Mouse (Mus musculus) liver, embryonic 16.5 days (tissue): ENCODE data around the gene Eef1b2. TPM values are rescaled to one million over a fixed set of nuclear protein-coding genes. Genes with fewer than 3 reads are reported as not detected.

Source experiments
- ATAC-seq: fragments of 200-750 bp; cut with Nextera tagmentation; 2 replicates; pipeline ENCODE4 v1.8.0; 2017; ENCODE audit warnings: low read depth, mild to moderate bottlenecking, moderate number of reproducible peaks, moderate library complexity
- H3K27ac ChIP-seq: fragments of 300-500 bp; sonication (generic); 2 replicates; pipeline ENCODE4 v1.5.1; 2014; ENCODE audit warnings: mild to moderate bottlenecking, low read length
- H3K27me3 ChIP-seq: fragments of 300-500 bp; sonication (generic); 2 replicates; pipeline ENCODE4 v1.6.1; 2014; ENCODE audit warnings: low read depth, low read length, mixed read lengths; ENCODE audit not compliant: control insufficient read depth, insufficient read depth
- H3K36me3 ChIP-seq: fragments of 300-500 bp; sonication (generic); 2 replicates; pipeline ENCODE4 v1.6.1; 2014; ENCODE audit warnings: mild to moderate bottlenecking; ENCODE audit not compliant: control insufficient read depth, insufficient read depth
- H3K4me1 ChIP-seq: fragments of 300-500 bp; sonication (generic); 2 replicates; pipeline ENCODE4 v1.6.1; 2014; ENCODE audit warnings: low read depth, low read length, mixed read lengths; ENCODE audit not compliant: control insufficient read depth
- H3K4me2 ChIP-seq: fragments of 300-500 bp; sonication (generic); 2 replicates; pipeline ENCODE4 v1.6.1; 2014; ENCODE audit warnings: low read depth, low read length, mixed read lengths
- H3K4me3 ChIP-seq: fragments of 300-500 bp; sonication (generic); 2 replicates; pipeline ENCODE4 v1.5.1; 2014; ENCODE audit warnings: low read depth, mild to moderate bottlenecking, low read length
- H3K9ac ChIP-seq: fragments of 300-500 bp; sonication (generic); 2 replicates; pipeline ENCODE4 v1.6.1; 2014; ENCODE audit warnings: low read depth, low read length
- H3K9me3 ChIP-seq: fragments of 300-500 bp; sonication (generic); replicated peaks from 2 replicates; pipeline ENCODE4 v1.6.1; 2016; ENCODE audit warnings: low read length; ENCODE audit not compliant: control insufficient read depth
- WGBS: fragments of 180-500 bp; shearing (Covaris S2); extraction: QIAGEN DNeasy Blood & Tissue Kit; methylation state at CpG from one replicate; pipeline ENCODE4 v1.1.7; 2014; ENCODE audit not compliant: insufficient replicate concordance; 5-methylcytosine and 5-hydroxymethylcytosine counted together
- polyA plus RNA-seq: library from polyadenylated mRNA; unstranded; fragments of >200 nt; fragmentation: Nextera tagmentation; extraction: Ambion mirVana; gene quantifications from 2 replicates; pipeline ENCODE4 v1.2.1, GENCODE M21; 2015

The Eef1b2 gene
- polyA plus RNA-seq, 1 experiment from 2014 or later, result 207 TPM

DNA sequence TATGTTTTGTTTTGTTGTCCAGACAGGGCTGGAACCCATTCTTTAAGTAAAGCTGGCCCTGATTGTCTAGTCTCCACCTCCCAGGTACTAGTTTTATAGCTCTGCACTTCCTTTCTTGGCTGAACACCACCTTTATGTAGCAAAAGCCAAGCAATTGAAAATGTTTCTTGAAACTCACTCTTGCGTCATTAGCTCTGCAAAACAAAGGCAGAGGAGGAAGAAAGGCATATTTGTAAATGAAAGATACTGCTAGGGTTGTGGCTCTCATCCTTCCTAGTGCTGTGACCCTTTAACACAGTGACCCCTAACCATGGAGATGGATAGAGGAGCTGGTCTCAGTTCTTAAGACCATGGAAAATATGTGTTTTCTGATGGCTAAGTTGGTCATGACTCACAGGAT is 25.0 kb downstream of the Eef1b2 start:
- Histone ChIP-seq H3K36me3 (no peaks in the 10 kb centered on the region), H3K4me1 (no peaks in the 10 kb centered on the region), H3K9me3 (no peaks in the 10 kb centered on the region), H3K9ac (no peak overlapping the region), H3K4me3 (no peak overlapping the region), H3K4me2 (no peak overlapping the region), H3K27me3 (no peaks in the 10 kb centered on the region), H3K27ac (no peak overlapping the region)
- no peak for ATAC-seq
- WGBS, result 63% methylated on average over 1 of the region's 1 CpGs

DNA sequence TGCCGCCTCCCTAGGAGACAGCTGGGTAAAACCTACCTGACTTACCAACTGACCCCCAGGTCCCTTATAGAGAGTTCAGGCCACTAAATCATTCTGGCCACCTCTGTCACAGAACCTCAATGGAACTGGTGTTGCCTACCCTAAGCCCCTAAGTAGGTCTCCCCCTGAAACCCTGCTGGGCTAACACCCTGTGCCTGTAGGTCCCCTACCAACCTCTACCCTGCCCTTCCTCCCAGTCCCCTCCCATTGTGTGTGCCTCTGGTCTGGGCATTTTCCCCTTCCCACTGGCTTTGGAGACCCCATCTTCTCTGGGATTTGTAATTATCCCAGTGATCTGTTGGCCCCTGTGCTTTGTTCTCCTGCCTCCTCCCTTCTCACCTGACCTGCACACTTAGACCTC is 26.8 kb downstream of the Eef1b2 start:
- no peak for ATAC-seq
- 67% methylated on average over 1 of the region's 1 CpGs for WGBS
- no peak overlapping the region for H3K27ac ChIP-seq
- no peaks in the 10 kb centered on the region for H3K27me3 ChIP-seq
- no peak overlapping the region for H3K4me2 ChIP-seq
- no peaks in the 10 kb centered on the region for H3K9me3 ChIP-seq
- no peak overlapping the region for H3K4me3 ChIP-seq
- H3K36me3 ChIP-seq, result no peaks in the 10 kb centered on the region
- no peak overlapping the region for H3K9ac ChIP-seq
- no peaks in the 10 kb centered on the region for H3K4me1 ChIP-seq

DNA sequence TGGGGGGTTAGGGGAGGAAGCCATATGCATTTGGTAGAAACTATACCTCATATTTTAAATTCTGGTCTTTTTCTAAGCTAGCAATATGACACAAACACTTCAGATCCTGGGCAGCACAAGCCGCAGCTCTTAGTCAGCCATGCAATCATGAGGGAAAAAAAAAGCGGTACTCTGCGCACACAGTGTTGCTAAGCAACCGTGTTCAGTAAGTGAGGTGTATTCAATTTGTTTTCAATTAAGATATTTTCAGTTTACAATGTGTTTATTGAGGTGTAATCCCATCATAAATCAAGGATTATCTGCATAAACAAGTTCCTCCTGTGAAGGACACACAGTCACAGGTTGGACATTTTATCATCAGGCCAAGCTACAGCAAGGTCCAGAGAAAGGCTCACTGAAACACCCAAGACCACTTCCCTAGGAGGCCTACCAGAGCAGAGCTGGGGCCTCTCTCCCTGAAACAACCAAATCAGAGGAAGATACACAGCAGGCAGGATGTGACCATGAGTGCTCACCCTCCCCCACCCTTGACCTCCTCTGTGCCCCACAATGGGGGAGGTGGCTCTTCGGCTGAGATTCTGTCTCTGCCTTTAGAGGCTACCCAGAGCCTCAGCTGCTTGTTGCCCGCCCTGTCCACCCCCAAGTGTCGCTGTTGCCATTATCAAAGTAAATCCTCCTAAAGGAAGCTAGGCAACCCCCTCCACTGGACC is 27.5 kb downstream of the Eef1b2 start:
- Histone ChIP-seq H3K27ac (no peak overlapping the region), H3K4me2 (no peak overlapping the region), H3K4me1 (no peaks in the 10 kb centered on the region), H3K27me3 (no peaks in the 10 kb centered on the region), H3K9ac (no peak overlapping the region), H3K4me3 (no peak overlapping the region), H3K36me3 (no peaks in the 10 kb centered on the region), H3K9me3 (no peaks in the 10 kb centered on the region)
- WGBS, result 21% methylated on average over 7 of the region's 7 CpGs
- ATAC-seq, result no peak

DNA sequence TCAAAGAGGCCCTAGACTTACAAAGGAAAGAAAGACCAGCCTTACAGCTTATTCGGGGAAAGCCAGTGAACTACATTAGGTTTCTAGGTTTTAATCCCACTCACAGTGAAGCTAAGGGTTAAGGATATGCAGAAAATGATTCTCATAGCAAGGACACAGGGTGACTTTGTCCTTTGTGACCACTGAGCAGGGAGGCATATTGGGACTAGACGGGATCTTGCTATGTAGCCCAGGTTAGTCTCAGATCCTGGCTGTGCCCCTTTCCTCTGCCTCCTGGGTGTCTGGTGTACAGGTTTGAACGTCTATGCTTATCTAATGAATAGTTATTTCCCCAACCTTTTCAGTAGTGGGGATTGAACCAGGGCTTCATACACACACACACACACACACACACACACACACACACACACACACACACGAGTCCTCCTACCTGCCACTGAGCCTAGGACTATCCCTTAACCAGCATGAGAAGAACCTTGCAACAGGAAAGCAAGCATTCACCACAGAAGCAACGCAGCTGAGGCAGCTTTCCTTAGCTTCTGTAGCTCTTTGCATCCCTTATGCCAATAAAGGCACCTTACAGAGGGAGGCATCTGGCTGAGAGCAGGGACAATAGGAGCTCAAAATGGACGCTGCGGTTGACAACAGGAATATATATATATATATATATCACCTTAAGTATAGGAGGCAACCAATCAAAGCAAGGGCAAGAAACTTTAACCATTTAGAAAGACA is 28.2 kb downstream of the Eef1b2 start:
- WGBS, result 35% methylated on average over 7 of the region's 7 CpGs

DNA sequence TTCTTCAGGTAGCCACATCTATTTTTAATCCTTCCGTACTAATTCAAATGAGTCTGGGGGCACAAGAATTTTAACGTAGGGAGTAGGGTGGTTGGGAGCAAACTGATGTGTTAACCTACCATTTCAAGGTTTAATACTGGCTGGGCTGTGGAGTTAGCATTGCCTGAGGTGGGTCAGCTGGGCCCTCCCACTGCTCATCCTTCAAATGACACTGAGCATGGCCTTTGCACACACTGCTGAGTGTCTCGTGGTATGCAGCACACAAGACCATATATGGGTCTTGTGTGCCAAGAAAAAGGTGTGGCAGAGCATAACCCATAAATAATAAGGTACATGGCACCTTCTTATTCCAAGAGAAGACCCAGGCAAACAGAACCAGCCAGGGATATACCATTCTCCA is 31.0 kb downstream of the Eef1b2 start:
- Histone ChIP-seq H3K36me3 (no peaks in the 10 kb centered on the region), H3K4me2 (no peak overlapping the region), H3K27me3 (no peaks in the 10 kb centered on the region), H3K27ac (no peak overlapping the region), H3K9me3 (no peaks in the 10 kb centered on the region), H3K9ac (no peak overlapping the region), H3K4me3 (no peak overlapping the region), H3K4me1 (no peaks in the 10 kb centered on the region)
- WGBS, result 62% methylated on average over 3 of the region's 3 CpGs
- no peak for ATAC-seq

More for the DNA sequence above, 28.2 kb downstream of the Eef1b2 start:
- Histone ChIP-seq H3K4me1 (no peaks in the 10 kb centered on the region), H3K9ac (no peak overlapping the region), H3K27me3 (no peaks in the 10 kb centered on the region), H3K27ac (no peak overlapping the region), H3K36me3 (no peaks in the 10 kb centered on the region), H3K4me3 (no peak overlapping the region), H3K4me2 (no peak overlapping the region), H3K9me3 (no peaks in the 10 kb centered on the region)
- ATAC-seq, result no peak

DNA sequence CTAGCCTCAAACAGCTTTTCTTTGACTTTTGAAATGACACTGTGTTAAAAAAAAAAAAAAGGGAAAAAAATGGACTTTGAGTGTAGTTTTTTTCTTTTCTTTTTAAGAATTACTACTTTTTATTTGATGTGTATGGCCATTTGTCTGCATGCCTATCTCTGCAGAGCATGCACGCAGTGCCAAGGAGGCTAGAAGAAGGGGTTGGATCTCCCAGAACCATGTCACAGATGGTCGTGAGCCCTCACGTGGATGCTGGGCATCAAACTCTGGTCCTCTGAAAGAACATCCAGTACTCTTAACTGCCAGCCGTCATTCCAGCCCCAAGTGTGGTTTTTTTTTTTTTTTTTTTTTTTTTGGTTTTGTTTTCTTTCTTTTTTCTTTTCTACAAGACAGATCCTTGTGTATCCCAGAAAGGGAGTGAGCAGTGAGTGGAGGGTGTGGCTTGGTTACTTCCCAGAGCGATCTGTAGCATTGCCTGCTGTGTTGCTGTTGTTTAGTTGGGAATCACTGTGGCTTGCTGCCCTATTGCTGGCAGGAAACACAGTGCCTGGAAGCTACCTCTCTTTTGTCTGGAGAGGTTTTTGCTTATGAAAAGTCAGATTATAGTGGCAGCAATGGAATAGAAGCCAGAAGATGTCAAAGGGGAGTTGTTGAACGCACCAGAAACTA is 33.4 kb downstream of the Eef1b2 start:
- Histone ChIP-seq H3K4me1 (no peaks in the 10 kb centered on the region), H3K4me2 (no peak overlapping the region), H3K9ac (no peak overlapping the region), H3K36me3 (no peaks in the 10 kb centered on the region), H3K27ac (no peak overlapping the region), H3K4me3 (no peak overlapping the region), H3K27me3 (peaks cover 3% of the 10 kb centered on the region; the same call in 1 of the 2 replicates), H3K9me3 (no peaks in the 10 kb centered on the region)
- no peak for ATAC-seq
- WGBS, result 32% methylated on average over 6 of the region's 6 CpGs

DNA sequence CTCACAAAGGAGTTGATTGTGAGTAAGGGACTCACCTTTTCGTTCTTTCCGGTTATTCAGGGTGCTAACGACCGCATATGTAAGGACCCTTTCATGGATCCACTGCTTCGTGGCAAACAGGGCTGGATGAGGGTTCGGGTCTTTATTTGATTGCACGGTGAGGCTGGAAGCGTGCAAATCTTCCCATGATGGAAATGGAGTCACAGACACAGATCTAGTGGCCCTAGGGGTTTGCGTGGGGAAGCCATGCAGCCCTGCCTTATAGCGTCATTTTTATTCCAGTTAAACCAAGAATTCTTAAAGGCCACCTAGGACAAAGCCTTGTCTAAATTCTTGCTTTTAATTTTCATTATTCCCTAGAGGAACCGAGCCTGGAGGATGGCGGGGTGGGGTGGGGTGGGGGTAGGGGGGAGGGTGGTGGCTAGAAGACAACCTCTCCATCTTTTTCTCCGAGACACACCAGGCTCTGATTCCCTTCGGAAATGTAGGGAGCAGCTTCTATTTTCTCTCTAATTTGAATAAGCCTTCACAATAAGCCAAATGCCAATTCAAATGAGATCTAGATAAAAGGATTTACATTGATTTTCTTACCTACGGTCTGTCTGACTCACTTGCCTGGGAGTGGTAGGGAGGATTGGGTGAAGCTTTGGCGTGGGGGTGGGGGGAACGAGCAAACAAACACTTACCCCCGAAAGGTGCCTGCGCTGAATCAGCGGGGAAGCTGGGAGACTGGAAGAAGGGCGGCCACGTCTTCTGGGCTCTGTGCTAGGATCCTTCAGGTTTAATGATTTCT is 37.0 kb downstream of the Eef1b2 start:
- no peak overlapping the region for H3K4me2 ChIP-seq
- H3K9ac ChIP-seq, result no peak overlapping the region
- no peak overlapping the region for H3K4me3 ChIP-seq
- H3K36me3 ChIP-seq, result no peaks in the 10 kb centered on the region
- H3K9me3 ChIP-seq, result no peaks in the 10 kb centered on the region
- no peak for ATAC-seq
- peaks cover 3% of the 10 kb centered on the region; the same call in 1 of the 2 replicates for H3K27me3 ChIP-seq
- no peaks in the 10 kb centered on the region for H3K4me1 ChIP-seq
- 22% methylated on average over 22 of the region's 22 CpGs for WGBS
- H3K27ac ChIP-seq, result no peak overlapping the region

DNA sequence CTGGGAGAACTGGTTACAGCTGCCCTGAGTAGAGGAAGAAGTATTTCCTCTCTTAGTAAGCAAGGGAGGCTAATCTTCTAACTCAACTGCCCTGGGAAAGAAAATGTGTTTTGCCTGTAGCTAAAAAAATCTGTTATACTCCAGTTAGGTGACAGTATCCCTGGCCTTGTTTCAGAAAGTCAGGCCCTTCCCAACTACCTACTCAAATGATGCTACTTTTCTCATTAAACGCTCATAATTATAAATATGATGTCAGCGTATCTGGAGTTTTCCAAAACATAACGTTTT is 37.6 kb downstream of the Eef1b2 start, which contains the start of gene Gpr1:
Gene Gpr1, minus strand, starts transcription at position 273 of the 288 bp plus-strand sequence.
- ATAC-seq, result no peak
- H3K4me2 ChIP-seq, result no peak within 1 kb of the TSS
- no peaks in the 10 kb centered on the region for H3K4me1 ChIP-seq
- H3K9ac ChIP-seq, result no peak within 1 kb of the TSS
- H3K9me3 ChIP-seq, result no peaks in the 10 kb centered on the region
- H3K36me3 ChIP-seq, result no peaks in the 10 kb centered on the region
- H3K27me3 ChIP-seq, result peaks cover 3% of the 10 kb centered on the region; the same call in 1 of the 2 replicates
- no peak within 1 kb of the TSS for H3K4me3 ChIP-seq
- 28% methylated on average over 3 of the region's 3 CpGs for WGBS
- no peak within 1 kb of the TSS for H3K27ac ChIP-seq
